Mouse (Mus musculus) MEL (cell line): ENCODE measurements at regions not wholly inside any gene's neighbourhood (a gene's known extent, or its start where the extent isn't known, plus 50 kb on each side); places are given as distances from the start of the nearest gene placed in this dataset.

Source experiments
- DNase-seq: peaks from one replicate; pipeline ENCODE4 v3.0.0; 2011; ENCODE audit warnings: low read depth, low spot score
- H3K27ac ChIP-seq: 2 replicates; pipeline ENCODE4 v1.5.1; 2012; ENCODE audit warnings: low read depth, mild to moderate bottlenecking, control low read depth, low read length, moderate library complexity; ENCODE audit not compliant: control insufficient read depth
- H3K27me3 ChIP-seq, 2 experiments: fragments of 150-350 bp in 1 of 2; sonication (generic) in 1 of 2; 2 replicates each; pipeline ENCODE4 v1.6.1; 2012; ENCODE audit warnings: low read length in 2 of 2, mild to moderate bottlenecking in 2 of 2, improper control_type of control experiment in 1 of 2, moderate library complexity in 1 of 2; ENCODE audit not compliant: insufficient read depth in 2 of 2, control insufficient read depth in 1 of 2
- H3K36me3 ChIP-seq, 2 experiments: 2 replicates each; pipeline ENCODE4 v1.6.1; 2012 to 2014; ENCODE audit warnings: low read length in 2 of 2, improper control_type of control experiment in 1 of 2, inconsistent platforms in 1 of 2, mild to moderate bottlenecking in 1 of 2; ENCODE audit not compliant: insufficient read depth in 2 of 2, control insufficient read depth in 1 of 2
- H3K4me1 ChIP-seq, 2 experiments: fragments of 150-350 bp in 1 of 2; sonication (generic) in 1 of 2; 2 replicates each; pipeline ENCODE4 v1.6.1; 2012; ENCODE audit warnings: low read length in 2 of 2, improper control_type of control experiment in 1 of 2, mild to moderate bottlenecking in 1 of 2; ENCODE audit not compliant: insufficient read depth in 2 of 2, control insufficient read depth in 1 of 2
- H3K4me3 ChIP-seq, 2 experiments: fragments of 150-350 bp in 1 of 2; sonication (generic) in 1 of 2; 2 replicates each; pipeline ENCODE4 v1.5.1; 2012; ENCODE audit warnings: low read depth in 2 of 2, low read length in 2 of 2, mild to moderate bottlenecking in 2 of 2, moderate library complexity in 2 of 2, control low read depth in 1 of 2, improper control_type of control experiment in 1 of 2; ENCODE audit not compliant: control insufficient read depth in 1 of 2, insufficient read depth in 1 of 2
- H3K79me2 ChIP-seq: 2 replicates; pipeline ENCODE4 v1.6.1; 2012; ENCODE audit warnings: mild to moderate bottlenecking, low read length, moderate library complexity; ENCODE audit not compliant: control insufficient read depth, poor library complexity, insufficient read depth
- H3K9ac ChIP-seq: 2 replicates; pipeline ENCODE4 v1.6.1; 2012; ENCODE audit warnings: low read depth, mild to moderate bottlenecking, control low read depth, low read length, moderate library complexity; ENCODE audit not compliant: control insufficient read depth, poor library complexity, severe bottlenecking
- H3K9me3 ChIP-seq: fragments of 150-350 bp; sonication (generic); replicated peaks from 2 replicates; pipeline ENCODE4 v1.6.1; 2012; ENCODE audit warnings: mild to moderate bottlenecking, low read length, improper control_type of control experiment, moderate library complexity; ENCODE audit not compliant: insufficient read depth
- CHD1 ChIP-seq: IDR thresholded peaks from 2 replicates; pipeline ENCODE4 v1.6.1; 2012; ENCODE audit warnings: low read depth, mild to moderate bottlenecking, inconsistent platforms, low read length, improper control_type of control experiment
- CHD2 ChIP-seq: IDR thresholded peaks from 2 replicates; pipeline ENCODE4 v1.6.1; 2011; ENCODE audit warnings: low read length, improper control_type of control experiment
- EP300 ChIP-seq, 2 experiments: IDR thresholded peaks; 2 replicates each; pipeline ENCODE4 v1.6.1; 2011; ENCODE audit warnings: improper control_type of control experiment in 2 of 2, low read length in 2 of 2, low read depth in 1 of 2, mild to moderate bottlenecking in 1 of 2
- GATA1 ChIP-seq: IDR thresholded peaks from 2 replicates; pipeline ENCODE4 v1.6.1; 2011; ENCODE audit warnings: low read depth, low read length, improper control_type of control experiment
- MAX ChIP-seq: IDR thresholded peaks from 2 replicates; pipeline ENCODE4 v1.6.1; 2011; ENCODE audit warnings: low read length, improper control_type of control experiment
- MEF2A ChIP-seq: IDR thresholded peaks from 2 replicates; pipeline ENCODE4 v1.6.1; 2014; ENCODE audit warnings: low read depth, mild to moderate bottlenecking, inconsistent platforms, low read length, improper control_type of control experiment; ENCODE audit not compliant: poor library complexity, insufficient replicate concordance, severe bottlenecking; ENCODE audit errors: extremely low read depth
- MYC ChIP-seq: IDR thresholded peaks from 2 replicates; pipeline ENCODE4 v1.6.1; 2011; ENCODE audit warnings: low read depth, mild to moderate bottlenecking, low read length, improper control_type of control experiment, moderate library complexity
- POLR2AphosphoS2 ChIP-seq: IDR thresholded peaks from 2 replicates; pipeline ENCODE4 v1.6.1; 2011; ENCODE audit warnings: low read length, improper control_type of control experiment
- TAL1 ChIP-seq: IDR thresholded peaks from 2 replicates; pipeline ENCODE4 v1.6.1; 2012; ENCODE audit warnings: mild to moderate bottlenecking, inconsistent platforms, low read length, moderate library complexity, mixed read lengths
- TCF12 ChIP-seq: IDR thresholded peaks from 2 replicates; pipeline ENCODE4 v1.6.1; 2014; ENCODE audit warnings: low read depth, mild to moderate bottlenecking, inconsistent platforms, low read length, improper control_type of control experiment, moderate library complexity
- UBTF ChIP-seq: IDR thresholded peaks from 2 replicates; pipeline ENCODE4 v1.6.1; 2012; ENCODE audit warnings: low read depth, mild to moderate bottlenecking, inconsistent platforms, low read length, improper control_type of control experiment, moderate library complexity, borderline replicate concordance; ENCODE audit not compliant: insufficient read depth
- ZKSCAN1 ChIP-seq: IDR thresholded peaks from 2 replicates; pipeline ENCODE4 v1.6.1; 2012; ENCODE audit warnings: low read depth, mild to moderate bottlenecking, inconsistent platforms, low read length, improper control_type of control experiment, moderate library complexity

GRCm38 (mm10) chr8:31314692-31315358, 2113.7 kb upstream of the 5930422O12Rik start:
- DNase-seq: no peak
- Histone ChIP-seq H3K27ac (no peak overlapping the region), H3K9me3 (no peaks in the 10 kb centered on the region), H3K27me3 (no peaks in the 10 kb centered on the region), H3K4me3 (no peak overlapping the region; a peak in 1 of 4 replicates), H3K36me3 (no peaks in the 10 kb centered on the region), H3K79me2 (no peaks in the 10 kb centered on the region), H3K4me1 (peaks cover 0 to 4% of the 10 kb centered on the region in 2 experiments; a peak in 2 of 4 replicates), H3K9ac (no peak overlapping the region)
- no peak for TF ChIP-seq POLR2AphosphoS2
- no peak for TF ChIP-seq MEF2A
- no peak for TF ChIP-seq MAX
- TF ChIP-seq UBTF: no peak
- no peak for TF ChIP-seq CHD1
- TF ChIP-seq CHD2: no peak

GRCm38 (mm10) chr8:31315359-31315705, 2113.2 kb upstream of the 5930422O12Rik start:
- Histone ChIP-seq H3K9ac (no peak overlapping the region), H3K9me3 (no peaks in the 10 kb centered on the region), H3K4me1 (peaks cover 0 to 4% of the 10 kb centered on the region in 2 experiments; a peak in 2 of 4 replicates), H3K27me3 (no peaks in the 10 kb centered on the region), H3K4me3 (no peak overlapping the region; a peak in 1 of 4 replicates), H3K79me2 (no peaks in the 10 kb centered on the region), H3K36me3 (no peaks in the 10 kb centered on the region), H3K27ac (no peak overlapping the region)
- DNase-seq: peak; percentile 63
- TF ChIP-seq ZKSCAN1 (no peak), EP300 (IDR thresholded peaks at IDR 0.05; ENCODE audit: low read depth in 1 of 2, low read length in 2 of 2) (peak; percentile 20 to 32; a peak in 3 of 4 replicates), GATA1 (peak; percentile 36), MYC (no peak), MAX (no peak), CHD2 (no peak), TAL1 (0 out of 2 replicates have a peak, but pooled peaks have one; percentile 4), TCF12 (peak; percentile 47; the same call in 1 of the 2 replicates)
